Mouse (Mus musculus): ENCODE results near the gene Srsf4.

The Srsf4 gene

DNA sequence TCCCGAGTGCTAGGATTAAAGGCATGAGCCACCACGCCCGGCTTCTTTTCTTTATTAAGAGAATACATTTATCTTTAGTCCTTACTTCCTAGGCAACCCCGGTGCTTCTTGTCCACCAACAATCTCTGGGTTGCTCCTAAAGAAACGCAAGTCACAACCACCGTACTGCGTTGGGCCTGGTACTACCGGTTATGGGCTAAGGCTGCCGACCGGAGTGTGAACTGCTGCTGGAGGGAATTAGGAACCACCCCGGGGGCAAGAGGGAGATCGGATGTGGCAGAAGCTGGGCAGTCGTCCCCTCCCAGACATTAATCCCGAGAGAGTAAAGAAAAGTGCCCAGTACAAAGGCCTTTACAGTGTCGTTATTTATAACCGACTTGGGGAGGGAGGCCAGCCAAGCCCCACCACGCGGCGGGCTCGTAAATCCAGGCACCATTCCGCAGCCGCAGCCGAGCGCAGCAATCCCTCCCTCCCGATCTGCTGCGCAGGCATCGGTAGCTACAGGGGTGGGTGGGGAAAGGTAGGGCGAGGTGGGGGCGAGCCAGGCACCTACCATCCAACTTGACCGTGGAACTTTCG, 41.6 kb downstream of the Srsf4 start:
- no peak for DNase-seq (ENCODE audit: low spot score)

DNA sequence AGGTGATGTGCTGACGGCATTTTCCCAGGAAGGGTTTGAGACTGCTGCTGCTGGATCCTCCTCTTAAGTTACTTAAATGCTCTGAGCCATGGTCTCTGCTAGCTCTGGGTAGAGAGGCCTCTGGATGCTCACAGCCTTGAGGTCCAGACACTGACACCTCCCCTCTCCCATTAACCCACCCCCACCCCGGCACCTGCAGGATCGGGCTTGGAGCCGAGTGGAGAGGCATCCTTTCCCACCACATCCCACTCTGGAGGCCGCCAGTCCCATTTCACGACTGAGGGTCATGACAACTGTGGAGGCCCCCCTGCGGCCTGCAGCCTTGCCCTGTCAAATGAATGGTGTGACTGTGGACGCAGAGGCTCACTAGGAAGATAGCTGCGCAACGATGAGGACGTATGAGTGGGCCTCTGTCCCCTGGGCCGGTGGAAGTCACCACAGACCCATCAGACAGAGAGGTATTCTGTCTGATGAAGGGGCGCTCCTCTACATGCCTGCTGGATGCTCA, 42.5 kb downstream of the Srsf4 start:
- no peak for DNase-seq (ENCODE audit: low spot score)

DNA sequence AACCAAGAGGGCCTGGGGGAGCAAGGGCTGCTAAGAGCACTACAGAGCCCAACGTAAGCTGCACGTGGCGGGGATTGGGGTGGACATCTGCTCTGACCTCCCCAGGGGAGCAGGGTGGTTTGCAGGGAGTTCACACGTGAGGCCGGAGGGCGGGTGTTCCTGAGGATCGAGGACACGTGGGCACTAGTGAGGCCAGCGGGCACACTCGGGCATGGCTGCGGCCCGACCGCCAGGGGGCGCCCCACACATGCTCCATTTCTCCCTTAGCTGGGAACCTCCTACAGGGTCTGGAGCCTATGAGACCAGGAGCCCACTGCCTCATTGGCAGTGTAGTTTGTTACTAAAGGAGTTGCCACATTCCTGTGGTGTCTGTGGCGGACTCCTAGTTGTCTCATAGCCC, 43.0 kb downstream of the Srsf4 start:
- DNase-seq (ENCODE audit: low spot score) = no peak

DNA sequence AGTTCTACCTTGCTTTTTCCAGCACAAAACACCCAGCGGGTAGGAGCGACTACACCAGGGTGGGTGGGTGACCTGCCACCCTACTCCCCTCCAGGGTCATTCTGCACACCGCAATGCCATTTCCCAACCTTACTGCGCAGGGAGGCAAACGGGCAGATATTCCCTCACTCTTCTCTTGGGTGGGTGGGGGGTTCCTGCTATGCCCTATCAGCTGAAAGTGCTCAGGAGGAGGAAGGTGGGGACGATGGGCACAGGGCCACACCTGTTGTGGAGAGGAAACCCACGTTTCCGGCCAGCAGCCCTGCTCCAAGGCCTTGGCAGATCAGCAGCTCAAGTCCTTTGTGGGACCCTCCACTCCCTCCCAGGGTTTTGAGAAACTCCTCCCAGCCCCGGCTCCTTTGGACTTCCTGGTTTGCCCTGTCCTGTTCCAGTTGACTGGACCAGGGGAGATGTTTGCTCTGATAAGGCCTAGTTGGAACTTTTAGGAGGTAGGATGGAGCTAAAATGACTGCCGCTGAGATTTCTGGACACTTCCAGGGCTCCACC, 43.7 kb downstream of the Srsf4 start:
- DNase-seq (ENCODE audit: low spot score) = no peak

DNA sequence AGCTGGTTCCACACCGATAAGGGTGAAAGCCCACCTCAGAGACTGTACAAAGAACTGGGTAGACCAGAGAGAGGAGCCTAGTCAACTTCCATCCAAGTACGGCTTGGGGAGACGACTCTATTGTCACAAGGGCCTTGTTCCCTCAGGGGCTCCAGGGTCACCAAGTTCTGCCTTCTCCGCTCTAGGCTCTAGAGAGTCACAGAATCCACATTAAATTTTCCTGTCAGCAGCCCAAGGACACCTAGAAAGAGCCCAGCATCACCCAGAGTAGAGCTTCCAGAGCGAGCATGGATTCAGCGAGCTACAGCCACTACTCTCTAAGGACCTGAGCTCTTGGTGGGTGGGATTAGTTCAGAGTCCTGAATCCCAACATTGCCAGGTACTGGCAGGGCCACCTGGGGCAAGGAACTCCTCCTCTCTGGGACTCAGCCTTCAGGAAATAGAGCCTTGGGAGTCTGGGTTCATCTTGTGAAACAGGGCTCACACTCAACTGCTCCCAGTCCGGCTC, 44.7 kb downstream of the Srsf4 start:
- no peak for DNase-seq (ENCODE audit: low spot score)

DNA sequence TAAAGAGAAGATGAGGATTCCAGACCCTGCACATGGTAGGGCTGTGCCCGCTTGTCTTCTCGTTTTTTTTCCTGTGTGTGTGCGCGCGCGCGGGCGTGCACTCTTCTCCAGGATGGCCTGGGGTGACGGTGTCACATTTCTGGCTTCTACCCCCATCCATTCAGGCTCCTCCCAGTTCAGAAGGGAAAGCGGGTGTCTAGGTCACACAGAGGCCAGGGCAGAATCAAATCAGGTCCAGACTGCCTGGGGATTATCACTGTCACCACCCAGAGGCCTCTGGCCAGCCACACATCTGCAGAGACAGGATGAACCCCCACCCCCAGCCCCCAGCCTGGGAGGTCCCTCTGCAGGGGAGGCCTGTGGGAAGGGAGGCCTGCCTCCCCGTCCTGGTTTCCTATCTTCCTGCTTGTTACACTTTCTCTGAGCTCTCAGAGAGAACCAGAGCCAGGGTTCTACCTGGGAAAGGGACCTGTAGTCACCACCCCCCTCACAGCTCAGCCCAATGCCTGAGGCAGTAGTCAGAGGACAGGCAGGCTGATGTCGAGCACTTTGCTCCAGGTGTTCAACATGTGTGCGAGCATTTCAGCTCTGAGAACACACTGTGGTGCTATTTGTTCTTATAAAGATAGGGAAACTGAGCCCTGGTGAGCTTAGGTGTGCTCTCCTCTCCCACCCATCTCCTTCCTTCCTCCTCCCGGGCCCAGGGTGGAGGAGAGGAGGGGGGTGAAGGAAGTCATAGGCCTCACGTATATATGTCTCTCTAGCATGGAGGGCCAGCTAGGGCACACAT, 45.5 kb downstream of the Srsf4 start:
- no peak for DNase-seq (ENCODE audit: low spot score)

DNA sequence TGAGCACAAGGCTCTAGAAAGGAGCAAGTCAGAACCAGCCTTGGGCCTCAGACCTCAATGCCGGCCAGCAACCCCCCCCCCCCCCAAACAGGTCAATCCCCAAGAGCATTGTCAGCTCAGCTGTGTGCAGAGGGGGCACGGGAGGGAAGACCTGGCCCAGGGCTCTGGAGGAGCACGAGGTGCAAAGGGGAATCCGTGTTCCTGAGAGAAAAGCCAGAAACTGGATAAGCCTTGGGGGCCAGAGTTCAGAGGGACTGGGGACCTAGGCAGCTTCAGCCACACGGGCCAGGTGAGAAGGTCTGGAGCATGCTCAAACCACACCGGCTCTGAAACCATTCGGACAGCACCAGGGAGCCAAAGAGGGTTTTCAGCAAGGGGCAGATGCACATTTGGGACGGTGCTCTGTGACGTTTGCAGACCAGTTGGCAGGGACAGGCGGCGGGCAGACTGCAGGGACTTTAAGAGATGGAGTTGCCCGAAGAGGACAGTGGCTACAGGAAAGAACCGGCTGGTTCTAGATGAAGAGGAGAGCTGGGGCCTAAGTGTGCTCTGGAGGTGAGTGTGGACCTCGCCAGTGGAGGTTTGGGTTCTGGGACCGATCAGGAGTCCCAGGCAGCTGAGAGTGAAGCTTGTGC, 46.2 kb downstream of the Srsf4 start:
- no peak for DNase-seq (ENCODE audit: low spot score)

DNA sequence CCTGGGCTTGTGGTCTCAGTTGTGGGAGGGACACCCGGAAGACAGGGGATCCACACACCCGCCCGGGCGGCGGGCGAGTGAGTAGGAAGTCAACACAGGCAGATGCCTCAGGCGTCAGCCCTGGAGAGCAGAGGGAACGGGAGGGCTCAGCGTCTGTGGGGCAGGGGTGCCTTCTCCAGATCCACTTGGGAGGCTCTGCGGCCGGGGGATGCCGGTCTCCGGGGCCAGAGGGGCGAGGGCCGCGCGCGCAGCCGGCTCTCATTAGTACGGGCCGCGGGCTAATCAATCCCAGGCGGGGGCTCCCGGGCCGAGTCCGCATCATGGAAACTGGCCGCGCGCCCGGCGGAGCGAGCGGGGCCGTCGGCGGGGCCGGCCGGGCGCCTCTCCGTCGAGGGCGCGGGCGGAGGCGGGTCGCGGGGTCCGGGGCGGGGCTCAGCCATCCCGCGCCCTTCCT, 46.8 kb downstream of the Srsf4 start:
- no peak for DNase-seq (ENCODE audit: low spot score)

DNA sequence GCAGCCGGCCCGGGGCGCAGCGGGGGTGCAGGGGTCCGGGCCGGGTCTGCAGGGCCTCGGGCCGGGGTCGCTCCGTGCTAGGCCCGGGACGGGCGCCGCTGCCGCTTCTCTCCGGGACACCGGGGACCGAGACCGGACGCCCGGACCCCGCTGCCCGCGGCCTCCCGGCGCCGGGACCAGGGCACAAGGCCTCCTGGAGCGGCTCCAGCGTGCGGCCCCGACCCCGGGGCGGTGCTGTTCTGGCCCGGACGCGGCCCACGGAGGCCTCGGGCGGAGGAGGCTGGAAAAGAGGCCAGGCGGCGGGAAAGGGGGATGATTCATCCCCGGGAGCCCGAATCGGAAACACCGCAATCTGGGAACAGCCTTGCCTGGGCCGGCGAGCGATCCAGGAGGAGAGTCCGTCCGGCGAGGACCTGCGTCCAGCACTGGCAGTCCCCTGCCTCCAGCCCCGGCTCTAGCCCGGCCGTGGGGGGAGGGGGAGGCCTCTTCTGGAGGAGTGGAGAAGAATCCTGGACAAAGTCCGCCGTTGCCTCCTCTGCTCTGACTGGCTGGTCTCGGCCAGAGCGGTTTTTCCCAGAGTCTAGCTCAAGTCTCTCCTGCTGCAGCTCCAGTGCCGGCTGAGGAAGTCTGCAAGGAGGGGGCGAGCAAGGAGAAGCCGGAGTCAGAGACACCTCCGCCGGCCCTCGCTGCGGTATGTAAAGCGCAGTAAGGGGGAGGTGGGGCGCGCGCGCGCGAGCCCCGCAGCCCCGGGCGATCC, 47.4 kb downstream of the Srsf4 start:
- no peak for DNase-seq (ENCODE audit: low spot score)

DNA sequence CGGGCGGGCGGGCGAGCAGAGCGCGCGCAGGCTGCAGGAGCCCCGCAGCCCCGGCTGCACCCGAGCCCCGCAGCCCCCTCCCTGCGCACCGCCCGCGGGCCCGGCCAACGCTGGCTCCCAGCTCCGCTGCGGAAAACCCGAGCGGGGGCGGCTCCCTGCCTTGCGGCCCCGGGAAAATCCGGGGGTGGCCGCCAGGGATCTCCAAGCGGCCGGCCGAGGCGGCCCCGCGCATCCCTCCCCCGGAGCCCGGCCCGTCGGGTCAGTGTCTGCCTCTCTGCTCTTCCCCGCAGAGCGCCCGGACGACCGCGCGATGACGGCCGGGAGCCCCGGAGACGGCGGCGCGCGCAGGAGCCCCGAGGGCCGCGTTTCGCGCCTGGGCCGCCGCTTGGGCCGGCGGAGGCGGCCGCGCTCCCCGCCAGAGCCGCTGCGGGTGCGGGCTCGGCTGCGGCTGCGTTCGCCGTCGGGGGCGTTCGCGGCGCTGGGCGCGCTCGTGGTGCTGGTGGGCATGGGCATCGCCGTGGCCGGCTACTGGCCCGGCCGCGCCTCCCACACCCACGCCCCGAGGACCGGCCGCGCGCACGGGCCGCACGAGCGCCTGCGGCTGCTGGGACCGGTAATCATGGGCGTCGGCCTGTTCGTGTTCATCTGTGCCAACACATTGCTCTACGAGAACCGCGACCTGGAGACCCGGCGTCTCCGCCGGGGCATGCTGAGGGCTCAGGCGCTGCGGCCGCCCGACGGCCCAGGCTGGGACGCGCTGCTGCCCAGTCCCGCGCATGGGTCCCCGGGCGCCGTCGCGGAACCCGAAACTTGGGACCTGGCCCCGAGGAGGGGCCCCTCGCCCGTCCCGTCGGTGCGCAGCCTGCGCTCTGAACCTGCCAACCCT, 48.3 kb downstream of the Srsf4 start, which contains the start of gene Tmem200b:
TSS of gene Tmem200b (plus strand) at position 311 of the 886 bp plus-strand sequence.
- no peak for DNase-seq (ENCODE audit: low spot score)

DNA sequence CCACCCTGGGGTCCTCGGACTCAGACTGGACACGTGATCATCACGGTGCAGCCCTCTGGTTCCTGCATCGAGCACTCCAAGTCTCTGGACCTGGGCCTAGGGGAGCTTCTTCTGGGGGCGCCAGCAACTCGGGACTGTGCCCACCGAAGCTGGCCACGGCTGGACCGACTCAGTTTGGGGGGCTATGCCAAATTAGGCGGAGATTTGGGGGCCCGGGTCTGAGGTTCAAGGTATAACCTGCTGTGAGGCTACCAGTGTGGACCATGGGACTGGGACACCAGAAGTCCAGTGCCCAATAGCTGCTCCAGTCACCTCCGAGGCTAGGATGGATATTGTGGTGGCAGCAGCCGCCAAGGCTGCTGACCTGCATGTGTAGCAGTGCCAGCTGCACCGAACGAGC, 49.0 kb downstream of the Srsf4 start:
- DNase-seq (ENCODE audit: low spot score) = no peak

DNA sequence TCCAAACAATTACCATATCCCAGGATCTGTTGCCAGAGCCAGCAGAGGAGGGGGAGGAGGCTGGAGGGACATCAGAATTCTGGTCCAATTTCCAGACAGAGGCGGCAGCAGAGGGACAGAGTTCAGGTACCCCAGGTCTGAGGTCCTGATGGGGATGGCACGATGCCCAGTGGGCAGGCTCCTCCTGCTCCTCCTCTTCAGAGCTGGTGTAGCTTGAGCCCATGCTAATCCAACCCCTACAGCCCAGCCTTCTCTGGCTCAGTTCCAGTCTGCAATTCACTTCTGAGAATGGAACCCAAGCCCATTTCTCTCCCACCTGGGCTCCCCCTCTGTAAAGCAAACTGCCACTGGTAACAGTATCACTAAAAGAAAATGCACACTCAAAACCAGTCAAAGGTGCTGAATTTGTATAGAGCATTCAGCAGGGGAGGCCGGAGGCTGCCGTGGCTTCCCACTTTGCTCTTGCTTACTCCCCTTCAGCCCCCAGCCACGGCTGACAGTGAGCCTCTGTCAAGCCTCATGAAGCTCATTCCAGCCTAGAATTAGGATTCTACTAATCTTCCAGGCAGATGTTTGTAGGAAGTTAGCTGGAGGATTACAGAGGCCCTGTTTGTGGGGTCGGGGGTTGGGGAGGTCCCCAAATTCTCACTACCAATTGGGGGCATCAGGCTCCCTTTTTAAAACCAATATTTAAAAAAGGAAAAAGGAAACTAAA, 50.8 kb downstream of the Srsf4 start:
- DNase-seq (ENCODE audit: low spot score) = no peak

DNA sequence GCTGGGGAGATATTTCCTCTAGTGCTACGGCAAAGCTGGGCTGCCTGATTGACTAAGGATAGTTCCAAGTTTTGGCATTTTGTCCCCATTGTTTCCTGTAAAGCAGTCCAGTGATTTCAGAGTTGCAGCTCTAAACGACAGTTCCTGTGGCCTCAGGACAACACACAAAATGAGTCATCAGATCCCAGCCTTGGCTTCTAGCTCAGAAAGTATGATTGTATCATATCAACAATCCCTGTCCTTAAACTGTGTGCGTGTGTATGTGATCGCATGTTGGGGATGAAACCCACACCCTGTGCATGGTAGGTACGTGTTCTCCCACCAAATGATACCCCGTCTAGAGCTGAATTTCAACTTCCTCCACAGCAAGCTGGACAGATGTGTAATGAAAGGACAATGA, 55.7 kb downstream of the Srsf4 start:
- no peak for DNase-seq (ENCODE audit: low spot score)

DNA sequence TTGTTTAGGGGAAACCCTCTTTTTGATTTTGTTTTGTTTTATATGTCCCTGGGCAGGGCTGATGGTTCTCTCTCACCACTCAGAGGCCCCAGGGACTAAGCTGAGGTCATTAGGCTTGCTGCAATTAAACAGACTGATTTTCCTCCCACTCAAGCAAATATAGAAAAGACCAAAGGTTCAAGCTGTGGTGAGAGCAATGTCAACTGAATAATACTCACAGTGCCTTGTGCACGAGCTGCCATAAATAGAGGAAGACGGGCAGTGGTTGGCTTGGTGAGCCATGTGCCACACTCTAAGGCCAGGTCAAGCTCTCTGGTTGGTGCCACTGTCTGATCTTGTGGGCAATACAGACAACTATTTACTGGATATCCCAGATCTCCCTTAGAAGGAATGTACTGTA, 66.0 kb downstream of the Srsf4 start:
- no peak for DNase-seq (ENCODE audit: low spot score)

DNA sequence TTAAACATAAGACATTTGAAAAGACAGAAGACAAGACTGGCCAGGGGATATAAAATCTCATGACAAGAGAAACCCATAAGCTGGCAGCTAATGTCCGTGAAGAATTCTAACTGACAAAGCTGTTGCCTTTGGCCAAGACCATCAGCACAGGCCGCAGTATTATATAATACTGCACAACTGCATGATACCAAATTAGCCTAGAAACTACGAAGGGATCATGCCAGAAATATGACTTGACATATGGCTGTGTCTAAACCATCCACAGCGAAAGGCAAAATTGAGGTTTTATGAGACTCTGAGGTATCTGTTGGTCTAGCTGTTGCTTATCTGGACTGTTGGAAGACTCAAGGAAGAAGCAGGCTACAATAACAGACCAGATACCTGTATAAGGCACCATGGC, 67.4 kb downstream of the Srsf4 start:
- no peak for DNase-seq (ENCODE audit: low spot score)

DNA sequence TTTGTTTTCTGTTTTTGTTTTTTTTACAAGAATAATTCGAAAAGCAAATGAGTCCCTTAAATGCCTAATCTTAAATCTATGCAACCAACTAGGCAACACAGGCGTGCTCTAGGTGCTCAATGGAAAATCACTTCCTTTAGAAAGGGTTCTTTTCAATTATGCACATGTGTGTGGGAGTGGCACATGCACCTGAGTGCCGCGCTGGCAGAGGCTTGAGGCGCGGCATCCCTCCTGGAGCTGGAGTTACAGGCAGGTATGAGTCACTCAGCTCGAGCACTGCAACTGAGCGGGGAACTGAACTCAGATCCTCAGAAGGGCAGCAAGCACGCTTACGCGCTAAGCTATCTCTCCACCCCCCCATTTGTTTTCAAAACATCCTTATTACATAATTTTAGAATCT, 74.4 kb downstream of the Srsf4 start:
- no peak for DNase-seq (ENCODE audit: low spot score)

DNA sequence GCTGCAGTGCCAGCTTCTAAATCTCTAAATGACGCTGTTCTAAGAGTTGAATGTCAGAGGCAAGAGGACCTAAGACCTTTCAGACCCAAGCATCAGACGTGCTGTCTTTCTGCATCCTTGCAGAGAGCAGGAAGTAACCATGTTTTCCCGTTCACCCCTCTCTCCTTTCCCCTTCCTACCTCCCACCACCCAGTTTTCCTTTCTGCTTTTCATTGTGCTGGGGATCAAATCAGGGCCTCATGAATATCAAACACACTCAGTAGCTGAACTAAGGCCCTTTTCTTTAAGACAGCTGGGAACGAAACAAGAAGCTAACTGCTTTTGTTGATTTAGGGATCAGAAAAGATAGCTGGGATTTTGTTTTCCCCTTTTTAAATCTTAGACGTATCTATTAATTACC, 76.5 kb downstream of the Srsf4 start:
- DNase-seq (ENCODE audit: low spot score) = no peak

DNA sequence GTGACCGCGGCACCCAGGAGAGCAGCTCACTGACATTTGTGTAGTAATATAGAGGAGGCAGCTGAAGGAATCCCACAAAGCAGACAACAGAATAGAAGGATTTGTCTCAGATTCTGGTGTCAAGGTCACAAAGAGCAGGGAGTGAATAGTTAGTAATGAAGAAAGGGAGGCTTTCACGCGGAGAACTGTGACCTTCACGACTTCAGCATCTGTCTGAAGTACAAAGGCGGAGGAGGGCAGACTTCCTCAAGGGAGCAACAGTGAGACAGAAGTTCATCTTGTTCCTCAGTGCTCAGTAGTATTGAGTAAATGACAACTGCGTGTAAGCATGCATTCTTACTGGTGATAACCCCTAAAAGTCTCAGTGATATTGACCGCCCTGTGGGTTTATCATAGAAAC, 77.2 kb downstream of the Srsf4 start:
- DNase-seq (ENCODE audit: low spot score) = no peak
